Mouse (Mus musculus): ENCODE results near the gene Hoxb7. TPM values are rescaled to one million over a fixed set of nuclear protein-coding genes. Genes with fewer than 3 reads are reported as not detected.

The Hoxb7 gene
- polyA plus RNA-seq, 1 experiment from 2014 or later: 12.4 TPM

- WGBS: 11% methylated on average over 22 of the region's 22 CpGs
- peak; percentile 41; the same call in 1 of the 2 replicates for ATAC-seq
- no peaks in the 10 kb centered on the region for H3K9me3 ChIP-seq
Observed at GRCm38 (mm10) chr11:96291681-96292564, 5.5 kb downstream of the Hoxb7 start, which contains the start of gene Hoxb6. Gene Hoxb6, plus strand, starts transcription at chr11:96292476.

GRCm38 (mm10) chr11:96292565-96293301 is 6.3 kb downstream of the Hoxb7 start:
- Histone ChIP-seq H3K27me3 (replicated peaks) (peaks cover 70% of the 10 kb centered on the region), H3K9ac (peak overlapping the region; percentile 59), H3K36me3 (no peaks in the 10 kb centered on the region), H3K4me2 (replicated peaks) (peak overlapping the region; percentile 74), H3K4me1 (replicated peaks) (peaks cover 25% of the 10 kb centered on the region), H3K9me3 (no peaks in the 10 kb centered on the region), H3K4me3 (replicated peaks) (peak overlapping the region; percentile 51), H3K27ac (peak overlapping the region; percentile 85)
- no peak for ATAC-seq
- 9% methylated on average over 12 of the region's 12 CpGs for WGBS

More at GRCm38 (mm10) chr11:96291681-96292564, 5.5 kb downstream of the Hoxb7 start, which contains the start of gene Hoxb6:
- Histone ChIP-seq H3K27me3 (replicated peaks) (peaks cover 69% of the 10 kb centered on the region), H3K9ac (peak within 1 kb of the TSS; percentile 59), H3K4me3 (replicated peaks) (peak within 1 kb of the TSS; percentile 51), H3K36me3 (no peaks in the 10 kb centered on the region), H3K4me2 (replicated peaks) (peak within 1 kb of the TSS; percentile 74), H3K4me1 (replicated peaks) (peaks cover 24% of the 10 kb centered on the region), H3K27ac (peak within 1 kb of the TSS; percentile 85)

GRCm38 (mm10) chr11:96293302-96293921 is 7.0 kb downstream of the Hoxb7 start:
- Histone ChIP-seq H3K27ac (peak overlapping the region; percentile 85), H3K4me1 (replicated peaks) (peaks cover 25% of the 10 kb centered on the region), H3K27me3 (replicated peaks) (peaks cover 69% of the 10 kb centered on the region), H3K9me3 (no peaks in the 10 kb centered on the region), H3K9ac (peak overlapping the region; percentile 59), H3K36me3 (no peaks in the 10 kb centered on the region), H3K4me3 (replicated peaks) (peak overlapping the region; percentile 51), H3K4me2 (replicated peaks) (peak overlapping the region; percentile 74)
- WGBS: 9% methylated on average over 22 of the region's 22 CpGs
- no peak for ATAC-seq

- peak overlapping the region; percentile 53 for H3K9ac ChIP-seq
- H3K9me3 ChIP-seq: no peaks in the 10 kb centered on the region
- 1% methylated on average over 32 of the region's 32 CpGs for WGBS
- no peaks in the 10 kb centered on the region for H3K36me3 ChIP-seq
- peak; percentile 61; the same call in 1 of the 2 replicates for ATAC-seq
- H3K4me3 ChIP-seq (replicated peaks): peak overlapping the region; percentile 51
- H3K4me2 ChIP-seq (replicated peaks): peak overlapping the region; percentile 74
- peaks cover 71% of the 10 kb centered on the region for H3K27me3 ChIP-seq (replicated peaks)
- peak overlapping the region; percentile 44 for H3K27ac ChIP-seq
- H3K4me1 ChIP-seq (replicated peaks): peaks cover 25% of the 10 kb centered on the region
Observed at GRCm38 (mm10) chr11:96294245-96295091, 8.0 kb downstream of the Hoxb7 start.

- Histone ChIP-seq H3K36me3 (no peaks in the 10 kb centered on the region), H3K4me3 (replicated peaks) (peak overlapping the region; percentile 51), H3K27me3 (replicated peaks) (peaks cover 74% of the 10 kb centered on the region), H3K9me3 (no peaks in the 10 kb centered on the region), H3K4me2 (replicated peaks) (peak overlapping the region; percentile 74), H3K4me1 (replicated peaks) (peaks cover 30% of the 10 kb centered on the region), H3K27ac (peak overlapping the region; percentile 66; the same call in 1 of the 2 replicates), H3K9ac (peak overlapping the region; percentile 53)
- 1% methylated on average over 30 of the region's 30 CpGs for WGBS
- ATAC-seq: 0 out of 2 replicates have a peak, but pooled peaks have one; percentile 13
Observed at GRCm38 (mm10) chr11:96295092-96295835, 8.8 kb downstream of the Hoxb7 start.

GRCm38 (mm10) chr11:96296997-96297396 is 10.6 kb downstream of the Hoxb7 start:
- H3K9ac ChIP-seq: no peak overlapping the region; the same call in 1 of the 2 replicates
- H3K4me2 ChIP-seq (replicated peaks): peak overlapping the region; percentile 74
- H3K4me3 ChIP-seq (replicated peaks): no peak overlapping the region

GRCm38 (mm10) chr11:96297428-96297827 is 11.0 kb downstream of the Hoxb7 start:
- H3K27me3 ChIP-seq (replicated peaks): peaks cover 78% of the 10 kb centered on the region
- no peaks in the 10 kb centered on the region for H3K9me3 ChIP-seq
- peaks cover 45% of the 10 kb centered on the region for H3K4me1 ChIP-seq (replicated peaks)
- no peak for ATAC-seq
- peak overlapping the region; percentile 74; the same call in 1 of the 2 replicates for H3K4me2 ChIP-seq (replicated peaks)
- no peaks in the 10 kb centered on the region for H3K36me3 ChIP-seq
- no peak overlapping the region; the same call in 1 of the 2 replicates for H3K9ac ChIP-seq
- no peak overlapping the region for H3K27ac ChIP-seq
- WGBS: 37% methylated on average over 3 of the region's 3 CpGs
- no peak overlapping the region for H3K4me3 ChIP-seq (replicated peaks)

More at GRCm38 (mm10) chr11:96296997-96297396, 10.6 kb downstream of the Hoxb7 start:
- 32% methylated on average over 2 of the region's 2 CpGs for WGBS
- ATAC-seq: no peak
- Histone ChIP-seq H3K27ac (no peak overlapping the region; the same call in 1 of the 2 replicates), H3K9me3 (no peaks in the 10 kb centered on the region), H3K4me1 (replicated peaks) (peaks cover 43% of the 10 kb centered on the region), H3K27me3 (replicated peaks) (peaks cover 77% of the 10 kb centered on the region), H3K36me3 (no peaks in the 10 kb centered on the region)

- no peak for ATAC-seq
- Histone ChIP-seq H3K27me3 (replicated peaks) (peaks cover 72% of the 10 kb centered on the region), H3K27ac (no peak overlapping the region)
Observed at GRCm38 (mm10) chr11:96297968-96298635, 11.7 kb downstream of the Hoxb7 start.

GRCm38 (mm10) chr11:96298895-96299667 is 12.7 kb downstream of the Hoxb7 start:
- H3K36me3 ChIP-seq: no peaks in the 10 kb centered on the region
- H3K9me3 ChIP-seq: no peaks in the 10 kb centered on the region
- peak overlapping the region; percentile 66 for H3K27ac ChIP-seq
- peak overlapping the region; percentile 51 for H3K4me3 ChIP-seq (replicated peaks)
- peaks cover 69% of the 10 kb centered on the region for H3K27me3 ChIP-seq (replicated peaks)
- peaks cover 50% of the 10 kb centered on the region for H3K4me1 ChIP-seq (replicated peaks)
- 1% methylated on average over 66 of the region's 66 CpGs for WGBS
- peak overlapping the region; percentile 81 for H3K9ac ChIP-seq
- H3K4me2 ChIP-seq (replicated peaks): peak overlapping the region; percentile 75
- ATAC-seq: peak; percentile 31

More at GRCm38 (mm10) chr11:96297968-96298635, 11.7 kb downstream of the Hoxb7 start:
- Histone ChIP-seq H3K4me3 (replicated peaks) (peak overlapping the region; percentile 51; the same call in 1 of the 2 replicates), H3K36me3 (no peaks in the 10 kb centered on the region), H3K9me3 (no peaks in the 10 kb centered on the region), H3K9ac (no peak overlapping the region), H3K4me1 (replicated peaks) (peaks cover 45% of the 10 kb centered on the region), H3K4me2 (replicated peaks) (peak overlapping the region; percentile 75)
- 37% methylated on average over 11 of the region's 11 CpGs for WGBS

Measured in intestine, embryonic 15.5 days (tissue).